Mouse (Mus musculus) heart, embryonic 11.5 days (tissue): Measurements from ENCODE around the gene Zp3. TPM values are rescaled to one million over a fixed set of nuclear protein-coding genes. Genes with fewer than 3 reads are reported as not detected.
A peak's percentile ranks its signal among the peaks of the same experiment; 100 is the strongest.

Source experiments
- ATAC-seq: fragments of 200-750 bp; cut with Nextera tagmentation; replicated peaks from 2 replicates; pipeline ENCODE4 v1.8.0; 2017; ENCODE audit warnings: moderate library complexity; ENCODE audit not compliant: insufficient number of reproducible peaks, low FRiP score, low TSS enrichment
- H3K27ac ChIP-seq: fragments of 300-500 bp; sonication (generic); 2 replicates; pipeline ENCODE4 v1.5.1; 2014; ENCODE audit warnings: mild to moderate bottlenecking, low read depth, low read length
- H3K27me3 ChIP-seq: fragments of 300-500 bp; sonication (generic); 2 replicates; pipeline ENCODE4 v1.6.1; 2014; ENCODE audit warnings: mild to moderate bottlenecking, low read length, mixed read lengths; ENCODE audit not compliant: control insufficient read depth, insufficient read depth
- H3K36me3 ChIP-seq: fragments of 300-500 bp; sonication (generic); 2 replicates; pipeline ENCODE4 v1.6.1; 2014; ENCODE audit warnings: mild to moderate bottlenecking, low read length, moderate library complexity, mixed read lengths; ENCODE audit not compliant: control insufficient read depth, insufficient read depth
- H3K4me1 ChIP-seq: fragments of 300-500 bp; sonication (generic); 2 replicates; pipeline ENCODE4 v1.6.1; 2014; ENCODE audit warnings: low read length; ENCODE audit not compliant: control insufficient read depth, insufficient read depth
- H3K4me2 ChIP-seq: fragments of 300-500 bp; sonication (generic); 2 replicates; pipeline ENCODE4 v1.6.1; 2014; ENCODE audit warnings: mild to moderate bottlenecking, moderate library complexity
- H3K4me3 ChIP-seq: fragments of 300-500 bp; sonication (generic); 2 replicates; pipeline ENCODE4 v1.5.1; 2014; ENCODE audit warnings: low read depth, low read length
- H3K9ac ChIP-seq: fragments of 300-500 bp; sonication (generic); 2 replicates; pipeline ENCODE4 v1.6.1; 2014; ENCODE audit warnings: mild to moderate bottlenecking, low read depth, low read length, moderate library complexity
- H3K9me3 ChIP-seq: fragments of 300-500 bp; sonication (generic); replicated peaks from 2 replicates; pipeline ENCODE4 v1.6.1; 2016; ENCODE audit warnings: low read length; ENCODE audit not compliant: control insufficient read depth
- WGBS: fragments of 180-500 bp; shearing (Covaris S2); extraction: QIAGEN DNeasy Blood & Tissue Kit; methylation state at CpG from one replicate; pipeline ENCODE4 v1.1.7; 2014; ENCODE audit not compliant: insufficient replicate concordance; 5-methylcytosine and 5-hydroxymethylcytosine counted together
- polyA plus RNA-seq: library from polyadenylated mRNA; unstranded; fragments of >200 nt; fragmentation: Nextera tagmentation; extraction: Ambion mirVana; gene quantifications from 2 replicates; pipeline ENCODE4 v1.2.1, GENCODE M21; 2014

The Zp3 gene
- polyA plus RNA-seq, 1 experiment from 2014 or later = 0.16 TPM

GRCm38 (mm10) chr5:135957207-135957974 lies 22.5 kb upstream of the Zp3 start:
- Histone ChIP-seq H3K9me3 (no peaks in the 10 kb centered on the region), H3K36me3 (no peaks in the 10 kb centered on the region), H3K27ac (peak overlapping the region; percentile 96), H3K9ac (peak overlapping the region; percentile 75), H3K4me2 (peak overlapping the region; percentile 64), H3K4me1 (peaks cover 8% of the 10 kb centered on the region), H3K4me3 (peak overlapping the region; percentile 35), H3K27me3 (no peaks in the 10 kb centered on the region)
- 9% methylated on average over 28 of the region's 28 CpGs for WGBS
- ATAC-seq = peak; percentile 85

DNA sequence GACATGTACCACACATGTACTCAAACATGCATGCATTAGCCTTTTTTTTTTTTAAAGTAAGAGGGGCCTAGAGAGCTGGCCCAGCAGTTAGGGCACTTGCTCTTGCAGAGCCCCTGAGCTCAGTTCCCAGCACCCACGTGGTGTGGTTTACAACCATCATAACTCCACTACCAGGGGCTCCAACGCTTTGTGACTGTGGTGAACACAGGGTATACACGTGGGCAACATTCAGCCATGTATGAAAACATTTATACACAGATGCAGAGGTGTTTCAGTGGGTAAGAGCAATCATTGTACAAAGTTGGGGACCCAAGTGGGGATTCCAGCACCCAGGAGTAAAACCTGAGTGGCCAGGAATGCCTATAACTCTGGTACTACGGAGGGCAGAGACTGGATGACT lies 21.5 kb upstream of the Zp3 start:
- Histone ChIP-seq H3K4me3 (no peak overlapping the region), H3K4me1 (peaks cover 10% of the 10 kb centered on the region), H3K36me3 (no peaks in the 10 kb centered on the region), H3K27me3 (no peaks in the 10 kb centered on the region), H3K27ac (peak overlapping the region; percentile 87), H3K9ac (peak overlapping the region; percentile 61; the same call in 1 of the 2 replicates), H3K9me3 (no peaks in the 10 kb centered on the region), H3K4me2 (peak overlapping the region; percentile 64)
- 91% methylated on average over 4 of the region's 4 CpGs for WGBS
- ATAC-seq = no peak

DNA sequence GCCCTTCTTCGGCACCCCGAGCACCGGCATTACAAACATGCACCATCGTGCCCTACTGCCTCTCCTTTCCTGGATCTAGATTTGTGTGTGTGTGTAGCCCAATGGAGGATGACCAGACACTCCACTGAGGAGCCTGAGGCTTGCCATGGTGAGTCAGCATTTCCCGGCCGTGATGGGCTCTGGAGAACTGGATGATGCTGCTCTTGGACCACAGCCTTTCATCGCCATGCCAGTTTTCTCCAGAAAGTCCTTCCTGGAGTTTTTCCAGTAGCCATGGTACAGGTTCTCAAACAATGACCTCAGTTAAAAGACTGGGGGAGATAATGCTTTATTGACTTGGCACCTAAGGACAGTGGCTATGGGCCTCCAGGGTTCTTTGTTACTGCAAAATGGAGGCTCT lies 20.0 kb upstream of the Zp3 start:
- H3K9ac ChIP-seq = no peak overlapping the region
- H3K4me1 ChIP-seq = peaks cover 11% of the 10 kb centered on the region
- H3K27ac ChIP-seq = no peak overlapping the region
- no peaks in the 10 kb centered on the region for H3K36me3 ChIP-seq
- H3K4me3 ChIP-seq = no peak overlapping the region
- no peak overlapping the region for H3K4me2 ChIP-seq
- no peak for ATAC-seq
- 89% methylated on average over 7 of the region's 7 CpGs for WGBS
- H3K9me3 ChIP-seq = no peaks in the 10 kb centered on the region
- H3K27me3 ChIP-seq = no peaks in the 10 kb centered on the region

- H3K27me3 ChIP-seq = 0 out of 2 replicates have a peak, but pooled peaks cover 5% of the 10 kb centered on the region
- H3K4me1 ChIP-seq = peaks cover 16% of the 10 kb centered on the region
- peak overlapping the region; percentile 98; the same call in 1 of the 2 replicates for H3K4me2 ChIP-seq
- no peaks in the 10 kb centered on the region for H3K9me3 ChIP-seq
- no peak overlapping the region for H3K9ac ChIP-seq
- ATAC-seq = no peak
- H3K36me3 ChIP-seq = no peaks in the 10 kb centered on the region
- no peak overlapping the region for H3K4me3 ChIP-seq
- WGBS = 94% methylated on average over 15 of the region's 15 CpGs
- H3K27ac ChIP-seq = peak overlapping the region; percentile 95; the same call in 1 of the 2 replicates
Observed at GRCm38 (mm10) chr5:135960909-135961635, 18.8 kb upstream of the Zp3 start.

DNA sequence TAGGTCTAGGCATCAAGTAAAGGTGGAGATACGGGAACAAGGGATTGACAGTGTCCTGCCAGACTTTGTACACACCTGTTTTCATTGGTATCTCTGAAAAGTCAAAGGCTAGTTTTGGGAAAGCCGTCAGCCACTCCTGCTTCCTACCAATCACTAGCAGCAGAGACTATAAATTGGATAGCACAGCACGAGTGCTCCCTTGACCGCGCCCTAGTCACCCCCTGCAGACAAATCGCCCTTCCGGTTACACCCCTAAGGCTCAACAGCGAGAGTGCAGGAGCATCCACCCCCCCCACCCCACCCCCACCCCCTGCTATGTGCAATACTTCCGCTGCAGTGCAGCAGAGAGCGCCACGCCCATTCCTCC lies 17.8 kb upstream of the Zp3 start:
- no peak; the same call in 1 of the 2 replicates for ATAC-seq
- Histone ChIP-seq H3K36me3 (no peaks in the 10 kb centered on the region), H3K9me3 (no peaks in the 10 kb centered on the region), H3K9ac (peak overlapping the region; percentile 60), H3K27ac (peak overlapping the region; percentile 95), H3K4me1 (peaks cover 14% of the 10 kb centered on the region), H3K27me3 (0 out of 2 replicates have a peak, but pooled peaks cover 5% of the 10 kb centered on the region), H3K4me2 (peak overlapping the region; percentile 98), H3K4me3 (peak overlapping the region; percentile 63)
- WGBS = 0% methylated on average over 11 of the region's 11 CpGs

DNA sequence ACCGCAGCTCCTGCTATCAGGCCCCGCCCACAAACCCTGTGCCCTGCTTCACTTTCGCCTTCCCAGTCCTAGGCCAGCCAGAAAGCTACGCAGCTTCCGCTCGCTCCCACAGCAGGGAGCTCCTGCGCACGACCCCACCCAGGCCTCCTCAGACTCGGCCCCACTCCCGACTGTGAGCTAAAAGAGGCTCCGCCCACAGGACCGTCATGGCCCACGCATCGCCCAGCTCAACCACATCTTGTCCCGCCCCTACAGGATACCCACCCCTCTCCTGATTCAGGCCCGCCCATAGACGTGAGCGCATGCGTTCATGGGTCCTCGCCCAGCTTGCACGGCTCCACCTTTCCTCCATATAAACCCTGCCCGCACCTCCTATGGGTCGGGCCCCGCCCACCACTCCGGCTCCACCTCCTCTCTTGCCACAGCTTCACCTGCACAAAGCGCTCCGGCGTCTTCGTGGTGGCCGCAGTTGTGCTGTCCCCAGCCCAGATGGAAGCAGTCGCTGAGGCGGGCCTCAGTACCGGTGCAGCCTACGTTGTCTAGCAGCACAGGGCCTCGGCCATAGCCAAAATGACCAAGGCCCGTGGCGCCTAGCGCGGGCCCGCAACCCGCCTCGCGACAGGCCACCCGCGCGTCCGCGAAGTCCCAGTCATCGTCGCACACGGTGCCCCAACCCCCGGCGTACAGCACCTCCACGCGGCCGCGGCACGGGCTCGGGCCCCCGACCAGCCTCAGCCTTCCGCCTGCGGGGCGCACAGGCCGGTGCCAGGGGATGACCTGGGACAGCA lies 17.2 kb upstream of the Zp3 start:
- peak; percentile 96 for ATAC-seq
- peak overlapping the region; percentile 98 for H3K4me2 ChIP-seq
- peak overlapping the region; percentile 92 for H3K9ac ChIP-seq
- peak overlapping the region; percentile 95 for H3K27ac ChIP-seq
- H3K9me3 ChIP-seq = no peaks in the 10 kb centered on the region
- under 1% methylated on average over 64 of the region's 64 CpGs for WGBS
- H3K36me3 ChIP-seq = no peaks in the 10 kb centered on the region
- H3K27me3 ChIP-seq = 0 out of 2 replicates have a peak, but pooled peaks cover 5% of the 10 kb centered on the region
- H3K4me1 ChIP-seq = peaks cover 12% of the 10 kb centered on the region; the same call in 1 of the 2 replicates
- H3K4me3 ChIP-seq = peak overlapping the region; percentile 63

- ATAC-seq = no peak
- Histone ChIP-seq H3K9ac (peak overlapping the region; percentile 92), H3K27ac (peak overlapping the region; percentile 95), H3K36me3 (no peaks in the 10 kb centered on the region), H3K4me1 (peaks cover 12% of the 10 kb centered on the region; the same call in 1 of the 2 replicates), H3K4me3 (peak overlapping the region; percentile 63), H3K27me3 (0 out of 2 replicates have a peak, but pooled peaks cover 5% of the 10 kb centered on the region), H3K4me2 (peak overlapping the region; percentile 98), H3K9me3 (no peaks in the 10 kb centered on the region)
- whole genome bisulfite sequencing = 2% methylated on average over 6 of the region's 6 CpGs
Observed at GRCm38 (mm10) chr5:135963280-135963627, 16.6 kb upstream of the Zp3 start.

DNA sequence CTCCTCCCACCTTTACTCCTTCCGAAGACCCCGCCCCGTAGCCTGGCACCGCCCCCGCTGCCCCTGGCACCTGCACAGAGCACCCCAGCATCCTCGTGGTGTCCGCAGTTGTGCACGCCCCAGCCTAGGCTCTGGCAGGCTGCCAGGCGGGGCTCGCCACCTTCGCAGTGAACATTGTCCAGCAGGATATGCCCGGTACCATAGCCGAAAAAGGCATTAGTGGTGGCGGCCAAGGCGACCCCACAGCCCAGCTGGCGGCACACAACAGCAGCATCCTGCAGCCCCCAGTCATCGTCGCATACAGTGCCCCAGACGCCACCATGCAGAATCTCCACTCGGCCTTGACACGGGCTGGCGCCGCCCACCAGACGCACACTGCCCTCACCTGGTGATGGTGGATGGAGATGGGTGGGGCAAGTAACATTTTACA lies 14.4 kb upstream of the Zp3 start:
- Histone ChIP-seq H3K9me3 (no peaks in the 10 kb centered on the region), H3K27me3 (0 out of 2 replicates have a peak, but pooled peaks cover 5% of the 10 kb centered on the region), H3K4me3 (peak overlapping the region; percentile 25; the same call in 1 of the 2 replicates), H3K4me2 (peak overlapping the region; percentile 61), H3K4me1 (peaks cover 12% of the 10 kb centered on the region; the same call in 1 of the 2 replicates), H3K27ac (no peak overlapping the region), H3K9ac (0 out of 2 replicates have a peak overlapping the region, but pooled peaks have one; percentile 10), H3K36me3 (no peaks in the 10 kb centered on the region)
- WGBS = 11% methylated on average over 24 of the region's 24 CpGs
- ATAC-seq = no peak
